Mouse (Mus musculus): ENCODE measurements around the gene Ubtd2. TPM values are rescaled to one million over a fixed set of nuclear protein-coding genes. Genes with fewer than 3 reads are reported as not detected.
"Not testable (repeated sequence)": the region's sequence is repeated elsewhere in the genome, so short reads cannot be mapped to it uniquely, and the experiment has no call there.

Ubtd2 gene
- total RNA-seq, 4 experiments from 2014 or later = 3.0 to 4.4 (median 3.7) TPM

DNA sequence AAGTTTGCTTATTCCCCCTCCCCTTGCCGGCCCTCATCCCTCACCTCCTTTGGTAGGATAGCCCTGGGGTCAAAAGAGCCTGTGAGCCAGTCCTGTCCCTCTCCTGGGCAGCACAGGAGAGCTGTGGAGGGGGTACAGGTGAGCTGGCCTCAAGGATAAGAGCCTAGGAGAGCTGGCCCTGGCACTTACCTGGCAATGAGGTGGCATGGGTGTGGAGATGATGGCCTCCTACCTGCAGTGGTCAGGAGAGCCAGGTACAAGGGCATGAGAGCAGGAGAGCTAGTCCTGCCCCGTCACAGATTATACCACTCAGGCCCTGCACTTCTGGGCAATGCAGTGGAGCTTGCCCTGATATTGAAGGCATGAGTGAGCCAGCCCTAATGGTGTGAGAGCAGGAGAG, 9.1 kb downstream of the Ubtd2 start:
- DNase-seq (ENCODE audit: low spot score) = no peak

GRCm38 (mm10) chr11:32471925-32472324, 16.8 kb downstream of the Ubtd2 start:
- DNase-seq (ENCODE audit: low spot score) = no peak

DNA sequence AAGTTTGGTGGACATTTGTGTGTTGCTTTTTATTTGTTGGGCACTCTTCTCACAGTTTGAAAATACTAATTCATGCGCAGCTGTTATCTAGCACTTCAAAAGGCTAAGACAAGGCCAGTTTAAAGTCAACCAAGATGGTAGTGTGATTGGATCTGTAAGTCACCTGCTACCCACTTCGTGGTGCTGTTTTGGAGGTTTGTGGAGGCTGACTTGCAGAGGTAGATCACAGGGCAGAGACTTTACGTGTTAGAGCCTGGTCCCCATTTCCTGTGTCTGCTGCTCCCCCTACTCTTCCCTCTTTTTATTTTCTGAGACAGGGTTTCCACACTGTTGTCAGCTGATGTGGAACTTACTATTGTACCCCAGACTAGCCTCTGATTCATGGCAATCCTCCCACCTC, 19.6 kb downstream of the Ubtd2 start:
- DNase-seq (ENCODE audit: low spot score) = no peak

GRCm38 (mm10) chr11:32475487-32476236, 20.5 kb downstream of the Ubtd2 start:
- no peak for DNase-seq (ENCODE audit: low spot score)

- no peak for DNase-seq (ENCODE audit: low spot score)
Measured at GRCm38 (mm10) chr11:32481525-32481924, 26.4 kb downstream of the Ubtd2 start.

DNA sequence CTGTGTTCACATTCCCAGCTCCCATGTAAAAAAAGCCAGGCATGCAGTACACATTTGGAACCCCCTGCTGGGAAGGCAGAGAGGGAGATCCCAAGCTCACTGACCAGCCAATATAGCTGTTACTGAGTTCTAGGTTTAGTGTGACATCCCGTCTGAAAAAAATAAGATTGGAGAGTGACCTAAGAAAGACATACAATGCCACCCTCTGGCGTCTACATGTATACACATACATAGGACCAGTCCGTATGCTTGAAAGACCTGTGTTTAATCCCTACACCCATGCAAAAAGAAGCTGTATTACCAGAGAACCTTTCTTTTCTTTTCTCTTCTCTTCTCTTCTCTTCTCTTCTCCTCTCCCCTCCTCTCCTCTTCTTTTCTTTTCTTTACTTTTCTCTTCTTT, 30.1 kb downstream of the Ubtd2 start:
- DNase-seq (ENCODE audit: low spot score) = no peak

DNA sequence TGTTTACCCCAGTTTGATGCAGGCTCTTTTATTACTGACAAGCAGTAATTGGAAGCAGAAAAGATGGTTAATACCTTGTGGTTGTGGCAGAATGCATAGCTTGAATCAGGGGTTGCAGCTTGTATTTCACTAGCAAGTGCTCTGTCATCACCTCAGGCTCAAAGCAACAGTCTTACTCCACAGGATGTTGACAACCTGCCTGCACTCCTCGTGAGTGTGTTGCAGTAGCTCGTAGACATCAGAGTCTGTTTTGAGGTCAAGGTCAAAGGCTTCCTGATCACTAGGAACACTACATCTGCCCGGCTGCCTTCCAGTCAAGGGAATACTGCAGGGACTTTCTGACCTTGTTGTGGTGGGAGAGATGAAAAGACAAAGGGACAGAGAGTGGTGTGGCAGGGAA, 31.5 kb downstream of the Ubtd2 start:
- DNase-seq (ENCODE audit: low spot score) = no peak

- DNase-seq (ENCODE audit: low spot score) = no peak
Measured at GRCm38 (mm10) chr11:32487501-32487900, 32.3 kb downstream of the Ubtd2 start.

- DNase-seq (ENCODE audit: low spot score) = peak; percentile 41
Measured at GRCm38 (mm10) chr11:32488344-32488743, 33.2 kb downstream of the Ubtd2 start.

- no peak for DNase-seq (ENCODE audit: low spot score)
Measured at GRCm38 (mm10) chr11:32488808-32489670, 33.9 kb downstream of the Ubtd2 start.

GRCm38 (mm10) chr11:32491079-32491478, 35.9 kb downstream of the Ubtd2 start:
- DNase-seq (ENCODE audit: low spot score) = no peak

DNA sequence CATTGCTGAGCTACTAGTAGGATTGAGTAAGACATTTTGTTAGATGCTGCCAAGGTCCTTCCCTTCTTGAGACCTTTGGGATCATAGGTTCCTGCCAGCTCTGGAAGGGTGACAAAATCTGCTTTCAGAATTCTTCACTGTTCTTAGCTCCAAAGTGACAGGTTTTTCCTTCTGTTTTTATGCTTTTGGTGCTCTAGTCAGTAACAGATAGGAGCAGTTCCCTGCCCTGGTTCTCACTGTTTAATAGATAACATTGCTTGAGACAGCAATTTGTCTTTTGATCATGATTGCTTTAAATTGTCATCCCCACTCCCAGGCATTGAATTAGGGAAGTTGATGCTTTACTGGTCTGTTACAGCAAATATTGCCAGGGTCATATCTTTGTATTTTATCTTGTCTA, 38.1 kb downstream of the Ubtd2 start:
- peak; percentile 24 for DNase-seq (ENCODE audit: low spot score)

GRCm38 (mm10) chr11:32495283-32495682, 40.1 kb downstream of the Ubtd2 start:
- DNase-seq (ENCODE audit: low spot score) = no peak

DNA sequence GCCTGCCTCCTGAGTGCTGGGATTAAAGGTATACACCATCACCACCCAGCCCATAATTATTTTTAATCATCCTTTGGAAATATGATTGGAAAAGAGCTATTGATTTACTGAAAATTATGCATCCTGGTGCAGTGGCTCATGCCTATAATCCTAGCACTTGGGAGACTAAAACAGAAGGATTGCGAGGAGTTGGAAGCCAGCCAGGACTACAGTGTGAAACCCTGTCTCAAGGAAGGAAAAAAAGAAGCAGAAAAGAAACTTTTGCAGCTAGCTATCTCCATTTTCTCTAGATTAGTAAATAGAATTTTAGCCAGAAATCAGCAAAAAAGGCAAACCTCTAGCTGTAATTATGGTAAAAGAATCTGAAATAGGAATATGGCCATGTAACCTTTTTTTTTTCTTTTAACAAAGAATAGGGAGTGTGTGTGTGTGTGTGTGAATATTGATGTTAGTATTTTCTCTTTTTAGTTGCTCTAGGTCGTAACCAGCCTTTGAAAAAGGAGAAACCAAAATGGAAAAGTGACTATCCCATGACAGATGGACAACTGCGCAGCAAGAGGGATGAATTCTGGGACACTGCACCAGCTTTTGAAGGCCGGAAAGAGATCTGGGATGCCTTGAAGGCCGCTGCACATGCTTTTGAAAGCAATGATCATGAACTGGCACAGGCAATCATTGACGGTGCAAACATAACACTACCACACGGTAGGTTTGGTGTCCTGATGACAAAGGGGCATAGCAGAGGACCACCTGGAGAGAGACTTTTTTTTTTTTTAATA, 43.8 kb downstream of the Ubtd2 start:
- no peak for DNase-seq (ENCODE audit: low spot score)

DNA sequence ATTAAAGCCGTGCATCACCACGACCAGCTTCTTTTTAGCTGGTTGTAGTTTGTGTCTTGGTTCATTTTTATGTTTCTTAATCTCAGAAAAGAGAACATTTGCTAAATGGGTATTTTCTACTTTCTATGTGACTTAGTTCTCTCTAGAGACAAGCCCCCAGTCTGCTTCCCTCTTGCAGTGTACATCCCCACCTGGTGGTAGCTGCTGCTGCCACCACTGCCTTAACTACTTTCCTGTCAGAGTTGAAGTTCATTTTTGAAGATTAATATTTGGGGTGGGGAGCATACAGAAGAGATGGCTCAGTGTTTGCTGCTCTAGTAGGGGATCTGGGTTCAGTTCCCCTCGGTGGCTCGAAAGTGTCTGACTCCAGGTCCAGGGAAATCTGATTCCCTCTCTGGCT, 44.8 kb downstream of the Ubtd2 start:
- DNase-seq (ENCODE audit: low spot score) = no peak

GRCm38 (mm10) chr11:32503711-32504110, 48.5 kb downstream of the Ubtd2 start:
- no peak for DNase-seq (ENCODE audit: low spot score)

DNA sequence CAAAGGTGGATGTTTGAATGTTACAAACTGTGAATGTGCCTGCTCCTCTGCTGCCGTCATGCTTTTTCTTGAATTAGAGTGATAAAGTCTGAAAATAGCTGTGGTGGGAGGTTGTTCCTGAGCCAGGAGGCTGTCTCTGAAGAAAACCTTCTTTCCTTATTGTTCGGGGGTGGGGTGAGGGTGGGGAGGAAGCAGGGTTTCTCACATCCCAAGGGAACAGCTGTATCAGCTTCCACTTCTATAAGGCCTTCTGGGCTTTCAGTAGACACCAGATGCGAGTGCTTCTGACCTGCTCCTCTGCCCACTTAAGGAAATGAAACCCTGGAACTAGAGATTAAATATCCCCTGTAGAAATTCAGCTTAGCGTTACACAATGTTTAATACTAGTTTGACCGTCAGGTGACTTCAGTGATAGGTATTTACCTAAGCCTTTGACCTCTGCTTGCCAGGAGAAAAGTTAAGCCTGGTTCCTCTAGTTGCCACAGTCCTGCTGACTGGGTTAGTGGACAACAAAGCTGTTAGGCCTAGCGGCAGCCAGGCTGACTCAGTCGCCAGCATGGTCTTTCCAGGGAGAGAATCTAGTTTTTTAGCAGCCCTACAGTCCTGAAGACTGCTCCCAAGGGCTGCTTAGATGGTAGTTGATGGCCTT, 50.0 kb downstream of the Ubtd2 start:
- peak; percentile 6 for DNase-seq (ENCODE audit: low spot score)

GRCm38 (mm10) chr11:32510930-32511329, 55.8 kb downstream of the Ubtd2 start:
- no peak for DNase-seq (ENCODE audit: low spot score)

DNA sequence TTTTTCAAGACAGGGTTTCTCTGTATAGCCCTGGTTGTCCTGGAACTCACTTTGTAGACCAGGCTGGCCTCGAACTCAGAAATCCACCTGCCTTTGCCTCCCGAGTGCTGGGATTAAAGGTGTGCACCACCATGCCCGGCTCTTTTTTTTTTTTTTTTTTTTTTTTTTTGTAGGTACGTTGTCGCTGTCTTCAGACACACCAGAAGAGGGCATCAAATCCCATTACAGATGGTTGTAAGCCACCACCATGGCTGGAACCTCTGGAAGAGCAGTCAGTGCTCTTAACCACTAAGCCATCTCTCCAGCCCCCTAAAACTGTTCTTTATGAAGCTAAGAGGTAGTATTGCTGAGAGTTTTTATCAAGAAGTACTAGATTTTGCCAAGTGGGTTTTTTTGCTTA, 59.7 kb downstream of the Ubtd2 start:
- DNase-seq (ENCODE audit: low spot score) = not testable (repeated sequence)

GRCm38 (mm10) chr11:32516091-32516490, 60.9 kb downstream of the Ubtd2 start:
- DNase-seq (ENCODE audit: low spot score) = no peak

GRCm38 (mm10) chr11:32516916-32517712, 61.9 kb downstream of the Ubtd2 start:
- no peak for DNase-seq (ENCODE audit: low spot score)

Data from heart, adult 8-10 months (tissue).